Mouse (Mus musculus): ENCODE measurements at regions not wholly inside any gene's neighbourhood (a gene's known extent, or its start where the extent isn't known, plus 50 kb on each side); places are given as distances from the start of the nearest gene placed in this dataset.

GRCm38 (mm10) chr8:116346990-116347389 lies 157.8 kb upstream of the Dynlrb2 start:
- TF ChIP-seq POLR2A (IDR thresholded peaks at IDR 0.05; ENCODE audit: extremely low read depth, insufficient read depth, low read length) (no peak), CTCF (IDR thresholded peaks at IDR 0.05; ENCODE audit: low read depth, low read length) (no peak)

Measured in liver, adult 2 months (tissue).